Mouse (Mus musculus): ENCODE data around the gene Ifnar2. TPM values are rescaled to one million over a fixed set of nuclear protein-coding genes. Genes with fewer than 3 reads are reported as not detected.

Gene Ifnar2
- polyA plus RNA-seq, 1 experiment from 2014 or later, result 54.6 TPM

- Histone ChIP-seq H3K4me2 (replicated peaks) (no peak overlapping the region), H3K27ac (no peak overlapping the region), H3K36me3 (no peaks in the 10 kb centered on the region), H3K9me3 (no peaks in the 10 kb centered on the region), H3K9ac (no peak overlapping the region), H3K4me3 (no peak overlapping the region), H3K27me3 (no peaks in the 10 kb centered on the region), H3K4me1 (peaks cover 22% of the 10 kb centered on the region)
- ATAC-seq (ENCODE audit: low FRiP score, low read depth), result no peak
- 44% methylated on average over 2 of the region's 2 CpGs for WGBS
Measured at GRCm38 (mm10) chr16:91362006-91362405, 10.6 kb upstream of the Ifnar2 start.

GRCm38 (mm10) chr16:91362616-91363272 is 9.8 kb upstream of the Ifnar2 start:
- Histone ChIP-seq H3K27ac (no peak overlapping the region), H3K4me3 (no peak overlapping the region), H3K4me1 (peaks cover 22% of the 10 kb centered on the region), H3K4me2 (replicated peaks) (no peak overlapping the region), H3K9me3 (no peaks in the 10 kb centered on the region), H3K9ac (no peak overlapping the region), H3K36me3 (no peaks in the 10 kb centered on the region), H3K27me3 (no peaks in the 10 kb centered on the region)
- 61% methylated on average over 12 of the region's 12 CpGs for WGBS
- peak; percentile 45; the same call in 1 of the 2 replicates for ATAC-seq (ENCODE audit: low FRiP score, low read depth)

DNA sequence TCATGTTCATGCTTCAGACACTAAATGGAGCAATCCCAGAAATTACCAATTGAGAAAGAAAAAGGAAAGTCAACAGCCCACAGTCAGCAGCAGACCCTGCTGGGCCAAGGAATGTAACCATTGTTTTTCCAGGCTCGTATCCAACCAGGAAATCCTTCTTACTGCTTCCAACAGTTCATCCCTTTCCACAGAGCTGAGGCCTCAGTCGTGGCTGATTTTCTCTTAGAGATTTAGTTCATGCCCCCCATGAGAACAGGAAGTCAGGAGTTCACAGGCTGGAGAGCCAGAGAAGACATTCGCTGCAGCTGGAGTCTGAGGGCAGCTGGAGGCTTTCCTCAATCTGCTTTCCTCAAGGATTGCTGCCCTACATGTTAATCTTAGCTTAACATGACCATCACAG is 9.1 kb upstream of the Ifnar2 start:
- H3K27me3 ChIP-seq, result no peaks in the 10 kb centered on the region
- H3K4me2 ChIP-seq (replicated peaks), result no peak overlapping the region
- 0 out of 2 replicates have a peak, but pooled peaks have one; percentile 15 for ATAC-seq (ENCODE audit: low FRiP score, low read depth)
- no peak overlapping the region for H3K27ac ChIP-seq
- WGBS, result 41% methylated on average over 3 of the region's 3 CpGs
- no peaks in the 10 kb centered on the region for H3K36me3 ChIP-seq
- H3K9me3 ChIP-seq, result 0 out of 2 replicates have a peak, but pooled peaks cover 6% of the 10 kb centered on the region
- H3K4me3 ChIP-seq, result no peak overlapping the region
- H3K9ac ChIP-seq, result no peak overlapping the region
- peaks cover 22% of the 10 kb centered on the region for H3K4me1 ChIP-seq

- Histone ChIP-seq H3K4me1 (peaks cover 22% of the 10 kb centered on the region), H3K27ac (no peak overlapping the region), H3K4me3 (no peak overlapping the region), H3K36me3 (no peaks in the 10 kb centered on the region), H3K27me3 (no peaks in the 10 kb centered on the region), H3K9ac (no peak overlapping the region), H3K4me2 (replicated peaks) (no peak overlapping the region), H3K9me3 (0 out of 2 replicates have a peak, but pooled peaks cover 6% of the 10 kb centered on the region)
- ATAC-seq (ENCODE audit: low FRiP score, low read depth), result no peak
Measured at GRCm38 (mm10) chr16:91366567-91366966, 6.0 kb upstream of the Ifnar2 start.

GRCm38 (mm10) chr16:91367066-91367465 is 5.5 kb upstream of the Ifnar2 start:
- no peak overlapping the region for H3K4me3 ChIP-seq
- no peak overlapping the region for H3K9ac ChIP-seq
- H3K4me2 ChIP-seq (replicated peaks), result no peak overlapping the region
- no peaks in the 10 kb centered on the region for H3K36me3 ChIP-seq
- H3K4me1 ChIP-seq, result peaks cover 20% of the 10 kb centered on the region
- H3K27ac ChIP-seq, result no peak overlapping the region
- 0 out of 2 replicates have a peak, but pooled peaks cover 6% of the 10 kb centered on the region for H3K9me3 ChIP-seq
- no peak for ATAC-seq (ENCODE audit: low FRiP score, low read depth)
- no peaks in the 10 kb centered on the region for H3K27me3 ChIP-seq
- 68% methylated on average over 2 of the region's 2 CpGs for WGBS

GRCm38 (mm10) chr16:91373473-91374252 is 1.1 kb downstream of the Ifnar2 start:
- WGBS, result 32% methylated on average over 13 of the region's 13 CpGs
- Histone ChIP-seq H3K27ac (peak overlapping the region; percentile 90), H3K4me2 (replicated peaks) (peak overlapping the region; percentile 80), H3K4me1 (peaks cover 27% of the 10 kb centered on the region), H3K4me3 (peak overlapping the region; percentile 85), H3K9ac (peak overlapping the region; percentile 94), H3K36me3 (peaks cover 10% of the 10 kb centered on the region; the same call in 1 of the 2 replicates), H3K9me3 (no peaks in the 10 kb centered on the region), H3K27me3 (no peaks in the 10 kb centered on the region)
- no peak for ATAC-seq (ENCODE audit: low FRiP score, low read depth)

DNA sequence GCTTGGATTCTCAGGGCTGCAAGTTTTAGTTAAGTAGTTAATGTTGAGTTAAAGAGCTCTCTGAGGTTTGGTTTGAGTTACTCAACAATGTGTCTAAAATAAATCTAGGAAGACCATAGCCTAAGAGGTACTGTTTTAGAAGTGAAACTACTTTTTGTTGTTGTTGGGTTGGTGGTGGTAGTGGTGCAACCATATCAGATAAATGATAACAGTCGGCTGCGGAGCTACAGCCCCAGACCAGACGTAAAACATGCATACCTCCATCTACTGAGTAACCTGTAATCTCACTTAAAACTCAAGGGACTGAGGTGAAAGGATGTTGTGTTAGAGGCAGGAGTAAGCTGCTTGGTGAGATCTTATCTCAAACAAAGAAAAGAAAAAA is 1.7 kb downstream of the Ifnar2 start:
- H3K9ac ChIP-seq, result no peak overlapping the region
- no peaks in the 10 kb centered on the region for H3K9me3 ChIP-seq
- peak overlapping the region; percentile 80 for H3K4me2 ChIP-seq (replicated peaks)
- H3K4me3 ChIP-seq, result peak overlapping the region; percentile 85
- H3K27ac ChIP-seq, result no peak overlapping the region
- H3K4me1 ChIP-seq, result peaks cover 33% of the 10 kb centered on the region
- WGBS, result 81% methylated on average over 3 of the region's 3 CpGs
- no peaks in the 10 kb centered on the region for H3K27me3 ChIP-seq
- no peak for ATAC-seq (ENCODE audit: low FRiP score, low read depth)
- H3K36me3 ChIP-seq, result peaks cover 10% of the 10 kb centered on the region; the same call in 1 of the 2 replicates

GRCm38 (mm10) chr16:91376701-91377100 is 4.1 kb downstream of the Ifnar2 start:
- Histone ChIP-seq H3K36me3 (peaks cover 12% of the 10 kb centered on the region; the same call in 1 of the 2 replicates), H3K4me3 (no peak overlapping the region), H3K27me3 (no peaks in the 10 kb centered on the region), H3K4me1 (peaks cover 36% of the 10 kb centered on the region), H3K9me3 (no peaks in the 10 kb centered on the region), H3K4me2 (replicated peaks) (no peak overlapping the region), H3K9ac (no peak overlapping the region), H3K27ac (no peak overlapping the region)
- no peak for ATAC-seq (ENCODE audit: low FRiP score, low read depth)
- WGBS, result 92% methylated on average over 10 of the region's 10 CpGs

DNA sequence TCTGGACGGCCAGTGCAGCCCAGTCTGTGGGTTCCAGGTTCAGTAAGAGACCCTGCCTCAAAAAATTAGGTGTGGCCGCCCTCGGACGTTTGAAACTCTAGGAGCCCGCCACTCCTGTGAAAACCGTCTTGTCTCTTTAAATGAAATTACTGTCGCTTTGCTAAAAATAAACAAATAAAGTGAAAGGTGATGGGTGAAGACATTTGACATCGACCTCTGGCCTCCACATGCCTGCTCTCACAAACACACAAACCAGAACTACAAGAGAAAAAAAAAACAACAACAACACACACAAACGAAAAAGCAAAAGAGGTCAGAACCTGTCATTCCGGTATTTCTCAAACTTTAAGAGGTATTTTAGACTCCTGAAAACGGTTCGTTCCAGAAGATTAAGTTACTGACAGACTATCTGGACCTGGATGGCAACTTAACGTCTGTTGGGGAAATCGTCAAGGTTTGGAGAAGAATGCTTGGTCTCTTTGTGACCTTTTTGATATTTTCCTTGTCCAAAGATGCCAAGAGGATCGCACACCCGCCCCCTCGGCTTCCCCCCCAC is 5.9 kb downstream of the Ifnar2 start:
- peaks cover 31% of the 10 kb centered on the region for H3K4me1 ChIP-seq
- H3K9me3 ChIP-seq, result no peaks in the 10 kb centered on the region
- no peak overlapping the region for H3K27ac ChIP-seq
- no peak for ATAC-seq (ENCODE audit: low FRiP score, low read depth)
- no peaks in the 10 kb centered on the region for H3K27me3 ChIP-seq
- H3K36me3 ChIP-seq, result peaks cover 20% of the 10 kb centered on the region
- WGBS, result 58% methylated on average over 17 of the region's 17 CpGs
- peak overlapping the region; percentile 25 for H3K4me2 ChIP-seq (replicated peaks)
- no peak overlapping the region for H3K4me3 ChIP-seq
- H3K9ac ChIP-seq, result 0 out of 2 replicates have a peak overlapping the region, but pooled peaks have one; percentile 2

- ATAC-seq (ENCODE audit: low FRiP score, low read depth), result 0 out of 2 replicates have a peak, but pooled peaks have one; percentile 36
- H3K36me3 ChIP-seq, result peaks cover 24% of the 10 kb centered on the region
- H3K9me3 ChIP-seq, result no peaks in the 10 kb centered on the region
- peak overlapping the region; percentile 25 for H3K4me2 ChIP-seq (replicated peaks)
- H3K4me3 ChIP-seq, result no peak overlapping the region
- WGBS, result 39% methylated on average over 9 of the region's 9 CpGs
- H3K4me1 ChIP-seq, result peaks cover 26% of the 10 kb centered on the region
- no peaks in the 10 kb centered on the region for H3K27me3 ChIP-seq
- peak overlapping the region; percentile 15; the same call in 1 of the 2 replicates for H3K27ac ChIP-seq
- H3K9ac ChIP-seq, result 0 out of 2 replicates have a peak overlapping the region, but pooled peaks have one; percentile 2
Measured at GRCm38 (mm10) chr16:91378991-91379390, 6.4 kb downstream of the Ifnar2 start.

DNA sequence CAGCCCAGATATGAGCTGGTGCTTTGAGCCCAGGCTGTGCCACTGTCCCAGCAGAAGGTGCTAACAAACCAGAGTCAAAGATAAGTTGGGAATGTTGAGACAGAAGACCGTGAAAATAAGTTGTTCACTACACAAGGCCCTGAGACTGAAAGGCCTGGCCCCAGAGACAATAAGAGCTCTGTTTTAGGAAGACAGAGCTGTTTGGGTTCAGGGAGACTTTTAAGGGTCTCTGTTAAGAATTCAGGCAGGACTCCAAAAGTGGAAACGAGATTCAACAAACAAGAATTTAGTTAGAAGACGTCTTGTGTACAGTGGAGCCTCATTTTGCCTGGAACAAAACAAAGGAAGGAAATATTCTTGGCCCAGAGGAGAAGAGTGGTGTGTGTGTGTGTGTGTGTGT is 6.8 kb downstream of the Ifnar2 start:
- no peak overlapping the region for H3K9ac ChIP-seq
- peaks cover 22% of the 10 kb centered on the region for H3K4me1 ChIP-seq
- 60% methylated on average over 3 of the region's 3 CpGs for WGBS
- H3K27ac ChIP-seq, result peak overlapping the region; percentile 15; the same call in 1 of the 2 replicates
- no peak overlapping the region for H3K4me3 ChIP-seq
- ATAC-seq (ENCODE audit: low FRiP score, low read depth), result no peak
- H3K9me3 ChIP-seq, result no peaks in the 10 kb centered on the region
- no peak overlapping the region for H3K4me2 ChIP-seq (replicated peaks)
- no peaks in the 10 kb centered on the region for H3K27me3 ChIP-seq
- H3K36me3 ChIP-seq, result peaks cover 29% of the 10 kb centered on the region

DNA sequence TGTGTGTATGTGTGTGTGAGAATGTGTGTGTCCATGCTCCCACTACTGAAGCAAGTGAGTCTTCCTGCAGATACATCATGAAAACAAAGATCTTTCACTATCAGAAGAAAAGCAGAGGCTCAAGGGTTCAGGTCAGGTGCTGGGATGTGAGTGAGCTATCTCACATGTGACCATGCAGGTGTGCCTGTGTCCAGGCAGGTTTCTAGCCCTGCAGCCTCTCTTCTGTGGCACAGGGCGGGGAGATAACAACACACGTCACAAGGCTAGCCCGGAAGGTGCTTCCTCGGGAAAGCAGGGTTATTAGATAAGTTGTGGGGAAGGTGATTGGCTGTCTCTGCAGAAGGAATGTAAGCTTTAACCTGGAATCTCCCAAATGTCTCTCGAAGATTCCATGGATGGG is 7.6 kb downstream of the Ifnar2 start:
- 77% methylated on average over 5 of the region's 5 CpGs for WGBS
- H3K9ac ChIP-seq, result no peak overlapping the region
- H3K27me3 ChIP-seq, result no peaks in the 10 kb centered on the region
- ATAC-seq (ENCODE audit: low FRiP score, low read depth), result no peak
- peaks cover 15% of the 10 kb centered on the region for H3K4me1 ChIP-seq
- no peak overlapping the region for H3K4me2 ChIP-seq (replicated peaks)
- peaks cover 34% of the 10 kb centered on the region for H3K36me3 ChIP-seq
- H3K4me3 ChIP-seq, result no peak overlapping the region
- H3K27ac ChIP-seq, result no peak overlapping the region
- no peaks in the 10 kb centered on the region for H3K9me3 ChIP-seq

Measured in limb, embryonic 13.5 days (tissue).